Mouse (Mus musculus): ENCODE results near the gene Krtap4-13.

DNA sequence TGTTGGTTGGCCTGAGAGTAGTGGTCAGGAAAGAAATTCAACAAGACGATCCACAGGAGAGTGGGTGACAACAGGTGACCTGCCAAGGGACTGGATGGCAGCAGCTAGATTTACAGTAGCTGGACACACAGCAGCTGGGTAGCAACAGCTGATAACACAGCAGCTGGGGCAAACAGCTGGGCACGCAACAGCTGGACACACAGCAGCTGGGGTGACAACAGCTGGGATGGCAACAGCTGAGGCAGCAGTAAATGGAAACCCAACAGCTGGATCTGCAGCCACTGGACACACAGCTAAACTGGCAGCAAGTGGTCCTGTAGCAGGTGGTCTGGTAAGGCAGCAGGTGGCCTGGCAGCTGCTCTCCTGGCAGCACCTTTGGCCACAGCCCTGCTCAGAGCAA, 37.1 kb upstream of the Krtap4-13 start:
- TF ChIP-seq CTCF (conservative IDR thresholded peaks at IDR 0.05; ENCODE audit: insufficient read depth, insufficient read length, low read depth, low read length) = no peak
- TF ChIP-seq POLR2A (IDR thresholded peaks at IDR 0.05; ENCODE audit: low read depth, low read length) = no peak

Data from kidney, adult 2 months (tissue).